Mouse (Mus musculus): Measurements from ENCODE around the gene Itga9. TPM values are rescaled to one million over a fixed set of nuclear protein-coding genes. Genes with fewer than 3 reads are reported as not detected.
A peak's percentile ranks its signal among the peaks of the same experiment; 100 is the strongest.

The Itga9 gene
- total RNA-seq, 2 experiments from 2014 or later: 4.9 to 5.6 TPM

GRCm38 (mm10) chr9:118802380-118802779 is 195.9 kb downstream of the Itga9 start:
- no peak for DNase-seq (ENCODE audit: extremely low spot score in 1 of 2, low spot score in 1 of 2)

- no peak for DNase-seq (ENCODE audit: extremely low spot score in 1 of 2, low spot score in 1 of 2)
These were observed 199.2 kb downstream of the Itga9 start for GRCm38 (mm10) chr9:118805740-118806139.

- DNase-seq (ENCODE audit: extremely low spot score in 1 of 2, low spot score in 1 of 2): no peak
These were observed 201.2 kb downstream of the Itga9 start for GRCm38 (mm10) chr9:118807669-118808068.

GRCm38 (mm10) chr9:118812221-118812620 is 205.7 kb downstream of the Itga9 start:
- no peak for DNase-seq (ENCODE audit: extremely low spot score in 1 of 2, low spot score in 1 of 2)

- no peak for DNase-seq (ENCODE audit: extremely low spot score in 1 of 2, low spot score in 1 of 2)
These were observed 207.0 kb downstream of the Itga9 start for GRCm38 (mm10) chr9:118813492-118813891.

- no peak for DNase-seq (ENCODE audit: extremely low spot score in 1 of 2, low spot score in 1 of 2)
These were observed 207.6 kb downstream of the Itga9 start for GRCm38 (mm10) chr9:118814056-118814455.

- DNase-seq (ENCODE audit: extremely low spot score in 1 of 2, low spot score in 1 of 2): no peak
These were observed 208.0 kb downstream of the Itga9 start for GRCm38 (mm10) chr9:118814461-118814860.

- no peak for DNase-seq (ENCODE audit: extremely low spot score in 1 of 2, low spot score in 1 of 2)
These were observed 209.1 kb downstream of the Itga9 start for GRCm38 (mm10) chr9:118815543-118815942.

- no peak for DNase-seq (ENCODE audit: extremely low spot score in 1 of 2, low spot score in 1 of 2)
These were observed 212.0 kb downstream of the Itga9 start for GRCm38 (mm10) chr9:118818508-118818907.

- DNase-seq (ENCODE audit: extremely low spot score in 1 of 2, low spot score in 1 of 2): no peak
These were observed 215.0 kb downstream of the Itga9 start for GRCm38 (mm10) chr9:118821220-118822185.

- no peak for DNase-seq (ENCODE audit: extremely low spot score in 1 of 2, low spot score in 1 of 2)
These were observed 215.7 kb downstream of the Itga9 start for GRCm38 (mm10) chr9:118822186-118822555.

GRCm38 (mm10) chr9:118822581-118822980 is 216.1 kb downstream of the Itga9 start:
- no peak for DNase-seq (ENCODE audit: extremely low spot score in 1 of 2, low spot score in 1 of 2)

- DNase-seq (ENCODE audit: extremely low spot score in 1 of 2, low spot score in 1 of 2): peak in 1 of 2 experiments; percentile 13
These were observed 224.6 kb downstream of the Itga9 start for GRCm38 (mm10) chr9:118831080-118831479.

GRCm38 (mm10) chr9:118832533-118832932 is 226.0 kb downstream of the Itga9 start:
- no peak for DNase-seq (ENCODE audit: extremely low spot score in 1 of 2, low spot score in 1 of 2)

GRCm38 (mm10) chr9:118833413-118833812 is 226.9 kb downstream of the Itga9 start:
- no peak for DNase-seq (ENCODE audit: extremely low spot score in 1 of 2, low spot score in 1 of 2)

- no peak for DNase-seq (ENCODE audit: extremely low spot score in 1 of 2, low spot score in 1 of 2)
These were observed 232.6 kb downstream of the Itga9 start for GRCm38 (mm10) chr9:118838910-118839667.

- DNase-seq (ENCODE audit: extremely low spot score in 1 of 2, low spot score in 1 of 2): no peak
These were observed 234.8 kb downstream of the Itga9 start for GRCm38 (mm10) chr9:118841247-118841646.

- no peak for DNase-seq (ENCODE audit: extremely low spot score in 1 of 2, low spot score in 1 of 2)
These were observed 235.5 kb downstream of the Itga9 start for GRCm38 (mm10) chr9:118841907-118842432.

GRCm38 (mm10) chr9:118843711-118844110 is 237.2 kb downstream of the Itga9 start:
- DNase-seq (ENCODE audit: extremely low spot score in 1 of 2, low spot score in 1 of 2): no peak

GRCm38 (mm10) chr9:118845003-118845402 is 238.5 kb downstream of the Itga9 start:
- no peak for DNase-seq (ENCODE audit: extremely low spot score in 1 of 2, low spot score in 1 of 2)

- no peak for DNase-seq (ENCODE audit: extremely low spot score in 1 of 2, low spot score in 1 of 2)
These were observed 240.3 kb downstream of the Itga9 start for GRCm38 (mm10) chr9:118846766-118847165.

Data from layer of hippocampus, postnatal 25 days (tissue).